Mouse (Mus musculus): ENCODE measurements around the gene Tubd1. TPM values are rescaled to one million over a fixed set of nuclear protein-coding genes. Genes with fewer than 3 reads are reported as not detected.
A peak's percentile ranks its signal among the peaks of the same experiment; 100 is the strongest.

The Tubd1 gene
- polyA plus RNA-seq, 1 experiment from 2014 or later = 9.9 TPM

DNA sequence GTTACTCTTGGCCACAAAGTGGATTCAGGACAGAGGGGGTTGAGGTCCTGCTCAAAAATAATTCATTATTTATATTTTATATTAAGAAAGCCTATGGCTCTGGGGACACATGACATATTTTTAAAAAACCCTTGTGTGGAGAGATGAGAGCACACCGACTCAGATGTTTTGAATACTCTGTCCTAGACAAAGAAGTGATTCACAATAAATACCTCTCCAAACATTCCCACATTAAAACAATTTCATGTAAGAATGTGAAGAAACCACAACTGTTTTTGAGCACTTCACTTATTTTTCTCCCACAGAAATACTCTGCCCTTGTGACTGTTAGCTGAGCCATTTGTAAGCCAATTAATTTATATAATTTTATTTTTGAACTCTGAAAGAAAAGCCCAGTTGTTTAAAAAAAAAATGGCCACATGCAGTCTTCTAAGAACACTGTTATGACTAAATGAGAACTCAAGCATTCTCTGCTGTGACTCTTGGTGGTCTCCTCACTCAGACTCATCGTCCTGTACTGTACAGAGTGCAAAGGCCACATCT lies 63.1 kb downstream of the Tubd1 start:
- H3K9ac ChIP-seq = no peak overlapping the region
- no peaks in the 10 kb centered on the region for H3K9me3 ChIP-seq (replicated peaks)
- no peak overlapping the region for H3K27ac ChIP-seq
- no peak overlapping the region for H3K4me3 ChIP-seq
- no peaks in the 10 kb centered on the region for H3K27me3 ChIP-seq
- WGBS = 78% methylated on average over 2 of the region's 2 CpGs
- no peaks in the 10 kb centered on the region for H3K4me1 ChIP-seq
- H3K4me2 ChIP-seq = no peak overlapping the region
- H3K36me3 ChIP-seq (ENCODE audit: poor library complexity, severe bottlenecking) = peaks cover 17% of the 10 kb centered on the region
- ATAC-seq = no peak

GRCm38 (mm10) chr11:86610239-86610638 lies 65.4 kb downstream of the Tubd1 start:
- H3K9me3 ChIP-seq (replicated peaks) = no peaks in the 10 kb centered on the region
- no peak overlapping the region for H3K4me3 ChIP-seq
- H3K27me3 ChIP-seq = no peaks in the 10 kb centered on the region
- 88% methylated on average over 3 of the region's 3 CpGs for WGBS
- no peak overlapping the region for H3K4me2 ChIP-seq
- H3K4me1 ChIP-seq = no peaks in the 10 kb centered on the region
- no peak for ATAC-seq
- no peak overlapping the region for H3K9ac ChIP-seq
- H3K27ac ChIP-seq = no peak overlapping the region
- peaks cover 14% of the 10 kb centered on the region for H3K36me3 ChIP-seq (ENCODE audit: poor library complexity, severe bottlenecking)

GRCm38 (mm10) chr11:86611991-86612390 lies 67.2 kb downstream of the Tubd1 start:
- H3K4me2 ChIP-seq = no peak overlapping the region
- H3K9me3 ChIP-seq (replicated peaks) = no peaks in the 10 kb centered on the region
- no peak overlapping the region for H3K27ac ChIP-seq
- H3K4me3 ChIP-seq = no peak overlapping the region
- peaks cover 4% of the 10 kb centered on the region; the same call in 1 of the 2 replicates for H3K36me3 ChIP-seq (ENCODE audit: poor library complexity, severe bottlenecking)
- ATAC-seq = no peak
- 100% methylated on average over 1 of the region's 1 CpGs for WGBS
- H3K4me1 ChIP-seq = no peaks in the 10 kb centered on the region
- H3K9ac ChIP-seq = no peak overlapping the region
- H3K27me3 ChIP-seq = no peaks in the 10 kb centered on the region

DNA sequence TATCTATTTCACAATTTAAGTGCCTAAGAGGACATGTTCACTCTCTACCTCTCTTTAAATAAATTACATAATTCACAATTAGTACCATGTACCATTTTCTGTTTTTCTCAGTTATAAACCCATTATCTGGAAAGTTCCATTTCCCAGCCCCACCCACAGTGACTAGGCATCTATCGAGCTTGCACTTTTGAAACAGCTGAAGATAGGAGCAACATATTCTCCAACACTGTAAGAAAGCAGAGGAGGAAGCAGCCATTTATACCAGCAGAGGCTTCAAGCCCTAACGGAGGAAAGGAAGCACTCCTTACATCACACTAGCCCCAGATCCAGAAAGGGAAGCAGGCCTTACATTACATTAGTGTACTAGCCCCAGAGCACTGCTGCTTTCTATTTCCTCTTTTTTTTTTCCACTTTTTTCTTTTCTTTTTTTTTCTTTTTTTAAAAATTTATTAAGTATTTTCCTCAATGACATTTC lies 69.3 kb downstream of the Tubd1 start:
- Histone ChIP-seq H3K4me3 (no peak overlapping the region), H3K9ac (no peak overlapping the region), H3K4me2 (no peak overlapping the region), H3K27me3 (no peaks in the 10 kb centered on the region), H3K9me3 (replicated peaks) (no peaks in the 10 kb centered on the region), H3K27ac (no peak overlapping the region), H3K4me1 (no peaks in the 10 kb centered on the region), H3K36me3 (ENCODE audit: poor library complexity, severe bottlenecking) (no peaks in the 10 kb centered on the region)
- ATAC-seq = no peak
- WGBS = 75% methylated on average over 2 of the region's 2 CpGs

DNA sequence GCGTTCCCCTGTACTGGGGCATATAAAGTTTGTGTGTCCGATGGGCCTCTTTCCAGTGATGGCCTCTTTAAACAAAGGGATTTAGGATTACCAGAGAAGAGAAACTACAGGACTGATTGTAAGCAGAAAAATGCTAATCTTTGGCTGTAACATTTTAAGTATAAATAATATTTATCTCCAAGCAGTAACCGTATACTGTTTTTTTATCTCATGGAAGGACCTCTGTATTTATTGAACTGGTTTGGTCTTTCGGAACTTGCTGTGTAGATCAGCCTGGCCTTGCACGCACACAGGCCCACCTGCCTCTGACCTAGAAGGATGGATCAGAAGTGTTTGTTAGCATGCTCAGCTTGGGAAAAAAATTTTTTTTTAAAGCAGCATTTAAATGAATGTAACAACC lies 69.8 kb downstream of the Tubd1 start:
- H3K9ac ChIP-seq = no peak overlapping the region
- ATAC-seq = no peak
- H3K4me3 ChIP-seq = no peak overlapping the region
- H3K27me3 ChIP-seq = no peaks in the 10 kb centered on the region
- H3K27ac ChIP-seq = no peak overlapping the region
- WGBS = 86% methylated on average over 5 of the region's 5 CpGs
- no peaks in the 10 kb centered on the region for H3K36me3 ChIP-seq (ENCODE audit: poor library complexity, severe bottlenecking)
- no peak overlapping the region for H3K4me2 ChIP-seq
- H3K4me1 ChIP-seq = no peaks in the 10 kb centered on the region
- H3K9me3 ChIP-seq (replicated peaks) = no peaks in the 10 kb centered on the region

MicroRNA genes within 50 kb of the gene (microRNA counts, 519-probe panel; counts per million panel counts)
- 4,247 counts per million, percentile 81 among the panel's probes with 10 or more counts for microRNA mmu-miR-21

Small RNAs within 50 kb of the gene (microRNA-seq; reads per million reads assigned to microRNA genes)
- gene Mir21a = 4,635 reads per million, percentile 89 among the genes with 10 or more reads in this experiment

Other genes starting within 250 kb of the Tubd1 start
- 12.4 and 13.4 TPM in 2 replicates for gene Med13, start 187.4 kb upstream of the Tubd1 start, polyA plus RNA-seq (2015; fragmentation: Nextera tagmentation; extraction: Ambion mirVana)
- 15.9 and 16.5 TPM in 2 replicates for gene Rnft1, start 60.3 kb upstream of the Tubd1 start, polyA plus RNA-seq (2015; fragmentation: Nextera tagmentation; extraction: Ambion mirVana)
- 62.6 and 63.9 TPM in 2 replicates for gene Rps6kb1, start 186 bp upstream of the Tubd1 start, polyA plus RNA-seq (2015; fragmentation: Nextera tagmentation; extraction: Ambion mirVana)
- 86.8 and 91.2 TPM in 2 replicates for gene Vmp1, start 138.8 kb downstream of the Tubd1 start, polyA plus RNA-seq (2015; fragmentation: Nextera tagmentation; extraction: Ambion mirVana)
- 38.5 and 45.6 TPM in 2 replicates for gene Ptrh2, start 139.0 kb downstream of the Tubd1 start, polyA plus RNA-seq (2015; fragmentation: Nextera tagmentation; extraction: Ambion mirVana)
- gene Cltc, start 212.6 kb downstream of the Tubd1 start, polyA plus RNA-seq (2015; fragmentation: Nextera tagmentation; extraction: Ambion mirVana) = 106 and 126 TPM in 2 replicates